Mouse (Mus musculus) NIH3T3 (cell line): ENCODE data around the gene Hspbap1.

Experiments used
- DNase-seq: peaks from one replicate; pipeline ENCODE4 v3.0.0-alpha.2; 2012; ENCODE audit warnings: low read depth

Hspbap1 gene

DNA sequence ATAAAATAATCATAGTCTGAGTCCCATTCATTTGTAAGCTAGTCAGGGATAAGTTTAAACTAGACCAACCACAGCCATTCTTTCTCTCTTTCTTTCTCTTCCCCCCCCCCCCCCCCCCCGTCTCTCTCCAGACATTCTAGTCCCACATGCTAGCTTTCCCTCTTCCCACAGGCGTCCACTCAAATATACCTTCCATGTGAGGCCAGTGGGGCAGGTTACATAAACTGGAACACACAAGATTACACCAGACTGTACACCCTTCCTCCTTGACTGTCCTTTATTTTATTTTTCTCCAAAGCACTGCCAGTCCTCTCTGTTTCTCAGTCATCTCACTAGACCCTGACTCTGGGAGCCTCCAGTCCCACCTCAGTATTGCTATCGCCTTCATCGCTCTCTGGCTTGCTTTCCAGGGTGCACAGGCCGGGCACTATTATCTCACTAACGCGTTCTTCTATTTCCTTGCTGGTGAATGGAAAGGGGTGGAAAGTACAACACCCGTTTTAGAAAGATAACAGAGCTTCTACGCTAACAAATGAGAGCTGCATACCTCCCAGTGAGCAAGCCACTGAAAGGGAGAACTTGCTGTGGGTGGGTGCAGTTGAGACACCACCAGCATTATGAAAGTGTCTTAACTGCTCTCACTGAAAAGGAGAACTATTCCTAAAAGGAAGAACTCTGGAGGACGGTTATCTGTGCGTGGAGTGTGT, 6.4 kb upstream of the Hspbap1 start:
- DNase-seq = no peak

DNA sequence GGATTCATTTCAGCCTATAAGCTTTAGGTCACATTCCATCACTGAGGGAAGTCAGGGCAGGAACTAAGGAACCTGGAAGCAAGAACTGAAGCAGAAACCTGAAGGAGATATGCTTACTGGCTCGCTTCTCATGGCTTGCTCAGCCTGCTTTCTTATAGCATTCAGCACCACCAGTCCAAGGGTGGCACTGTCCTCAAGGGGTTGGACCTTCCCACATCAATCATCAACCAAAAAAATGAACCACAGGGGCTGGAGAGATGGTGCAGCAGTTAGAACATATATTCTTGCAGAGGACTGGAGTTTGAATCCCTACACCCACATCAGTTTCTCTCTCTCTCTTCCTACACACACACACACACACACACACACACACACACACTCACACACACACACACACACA, 5.2 kb upstream of the Hspbap1 start:
- DNase-seq = no peak

DNA sequence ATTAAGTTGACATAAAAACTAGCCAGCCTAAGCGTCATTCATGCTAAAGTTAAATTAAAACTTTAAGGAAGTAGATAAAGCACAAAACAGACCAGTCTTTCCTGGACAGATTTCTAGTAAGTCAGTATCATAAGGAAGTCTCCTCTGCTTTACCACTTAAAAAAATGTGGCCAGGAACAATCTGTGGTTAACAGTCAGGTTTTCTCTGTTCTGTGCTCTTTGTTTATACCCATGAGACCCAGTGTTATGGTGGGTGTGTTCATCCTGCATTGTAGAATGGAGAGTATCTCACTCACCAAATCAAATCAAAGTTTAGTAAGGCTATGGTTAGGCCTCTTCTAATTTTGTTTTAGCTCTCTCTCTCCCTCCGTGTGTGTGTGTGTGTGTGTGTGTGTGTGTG, 4.7 kb upstream of the Hspbap1 start:
- no peak for DNase-seq

DNA sequence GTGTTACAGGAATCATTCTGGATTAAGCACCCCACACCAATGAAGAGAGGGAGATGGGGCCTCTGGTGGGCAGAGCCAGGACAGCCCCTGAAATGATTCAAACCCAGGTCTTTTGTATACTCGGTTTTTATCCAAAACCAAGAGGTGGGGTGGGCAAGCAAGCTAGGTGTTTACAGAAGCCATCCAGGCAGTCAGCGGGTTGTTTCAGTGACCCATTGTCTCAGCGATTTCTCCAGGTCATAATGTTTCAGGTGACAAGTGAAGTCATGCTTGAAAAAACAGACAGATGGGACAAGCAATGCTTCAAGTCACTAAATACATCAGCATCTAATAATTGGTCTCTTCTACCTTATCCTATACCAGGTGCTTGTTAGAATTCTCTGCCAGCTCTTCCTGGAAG, 3.8 kb upstream of the Hspbap1 start:
- no peak for DNase-seq

DNA sequence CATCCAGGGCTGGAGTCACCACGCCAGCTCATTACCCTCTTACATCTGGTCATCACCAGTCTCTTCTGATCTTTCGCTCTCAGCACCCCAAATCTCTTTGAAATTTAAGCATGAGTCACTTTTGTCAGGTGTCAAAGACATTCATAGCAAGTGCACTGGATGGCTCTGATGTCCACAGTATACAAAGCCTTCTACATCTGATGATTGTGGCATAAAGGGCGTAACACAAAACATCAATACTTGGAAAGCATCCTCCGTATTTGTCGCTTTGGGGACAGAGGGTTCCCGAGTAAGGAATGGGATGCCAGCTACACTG, 1.7 kb upstream of the Hspbap1 start:
- DNase-seq = no peak

DNA sequence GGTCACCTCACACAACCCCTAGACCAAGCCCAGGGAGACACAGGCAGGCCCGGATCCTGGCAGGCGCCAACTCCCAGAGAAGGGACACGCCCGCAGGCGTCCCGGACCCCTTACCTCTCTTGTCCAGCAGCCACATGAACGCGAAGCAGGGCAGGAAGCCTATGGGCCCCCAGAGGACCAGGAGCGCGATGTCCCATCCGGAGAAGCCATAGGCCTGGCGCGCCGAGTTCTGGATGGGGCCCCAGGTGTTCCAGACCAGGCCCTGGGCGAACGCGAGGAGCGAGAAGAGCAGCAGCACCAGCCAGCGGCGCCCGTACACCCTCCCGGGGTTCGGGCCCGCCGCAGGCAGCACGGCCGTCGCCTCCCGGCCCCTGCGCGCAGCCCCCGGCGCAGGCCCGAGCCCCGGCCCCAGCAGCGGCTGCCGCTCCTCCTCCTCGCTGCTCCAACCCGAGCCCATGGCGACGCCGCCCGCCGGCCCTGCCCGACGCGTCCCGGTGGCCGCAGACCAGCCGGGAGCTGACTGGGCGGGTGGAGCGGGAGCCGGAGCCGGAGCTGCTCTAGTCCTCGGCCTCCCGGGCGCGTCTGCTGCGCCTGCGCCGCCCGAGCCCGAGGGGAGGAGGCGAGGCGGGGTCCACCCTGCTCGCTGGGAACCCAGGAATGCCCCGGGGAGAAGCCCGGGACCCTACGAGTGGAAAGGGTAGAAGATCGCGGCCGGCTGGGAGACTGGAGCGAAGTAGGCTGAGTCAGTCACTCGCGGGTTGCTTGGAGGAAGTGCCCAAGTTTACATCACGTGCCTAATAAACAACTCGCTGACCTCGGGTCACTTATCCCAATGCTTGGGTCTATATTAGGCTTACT, 1.2 kb upstream of the Hspbap1 start, which contains the start of gene Dirc2:
Gene Dirc2 (minus strand): TSS at position 572 of the 858 bp plus-strand sequence.
- peak; percentile 78 for DNase-seq

DNA sequence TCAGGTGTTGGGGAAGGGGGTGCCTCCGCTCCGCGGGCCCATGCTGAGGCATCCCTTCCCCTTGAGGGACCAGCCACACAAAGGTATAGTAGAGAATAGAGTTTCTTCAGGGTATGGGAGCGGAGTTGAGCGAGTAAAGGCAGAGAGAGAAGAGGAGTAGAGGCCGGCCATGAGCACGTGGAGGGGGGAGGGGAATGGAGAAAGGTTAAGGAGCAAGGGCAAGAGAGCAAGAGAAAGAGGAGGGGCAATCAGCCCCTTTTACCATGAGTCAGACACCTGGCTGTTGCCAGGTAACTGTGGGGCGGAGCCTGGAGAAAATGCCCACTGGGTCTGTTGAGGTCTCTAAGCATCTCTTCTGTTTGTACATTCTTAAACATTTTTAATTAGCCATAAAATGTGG, 966 bp downstream of the Hspbap1 start:
- no peak for DNase-seq

DNA sequence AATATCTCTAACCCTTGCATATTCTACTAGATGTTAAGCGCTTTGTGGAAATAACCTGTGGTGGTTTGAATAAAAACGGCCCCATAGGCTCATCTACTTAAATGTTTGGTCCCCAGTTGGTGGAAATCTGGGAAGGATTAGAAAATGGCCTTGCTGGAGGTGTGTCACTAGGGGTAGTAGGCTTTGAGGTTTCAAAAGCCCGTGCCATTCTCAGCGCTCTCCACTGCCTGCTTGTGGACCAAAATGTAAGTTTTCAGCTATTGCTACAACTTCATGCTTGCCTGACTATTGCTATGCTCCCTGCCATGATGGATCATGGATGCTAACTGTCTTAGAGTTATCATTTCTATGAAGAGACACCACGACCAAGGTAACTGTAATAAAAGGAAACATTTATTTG, 1.4 kb downstream of the Hspbap1 start:
- no peak for DNase-seq

DNA sequence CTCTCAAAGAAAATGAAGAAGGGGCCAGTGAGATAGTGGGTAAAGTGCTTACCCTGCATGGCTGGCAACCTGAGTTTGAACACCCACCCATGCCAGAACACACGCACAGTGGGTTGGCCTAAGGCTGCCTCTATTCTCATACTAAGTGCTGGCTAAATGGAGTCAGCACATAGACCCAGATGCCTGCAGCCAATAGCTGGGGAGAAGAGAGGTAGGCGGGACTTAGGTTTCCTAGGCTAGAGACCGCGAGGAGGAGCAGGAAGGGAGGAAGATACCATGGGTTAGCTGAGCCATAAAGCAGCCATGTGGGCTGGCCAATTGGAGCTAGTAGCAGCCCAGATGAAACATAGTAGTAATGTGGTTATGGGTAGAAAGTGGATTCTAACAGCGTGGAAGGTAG, 2.4 kb downstream of the Hspbap1 start:
- DNase-seq = no peak

DNA sequence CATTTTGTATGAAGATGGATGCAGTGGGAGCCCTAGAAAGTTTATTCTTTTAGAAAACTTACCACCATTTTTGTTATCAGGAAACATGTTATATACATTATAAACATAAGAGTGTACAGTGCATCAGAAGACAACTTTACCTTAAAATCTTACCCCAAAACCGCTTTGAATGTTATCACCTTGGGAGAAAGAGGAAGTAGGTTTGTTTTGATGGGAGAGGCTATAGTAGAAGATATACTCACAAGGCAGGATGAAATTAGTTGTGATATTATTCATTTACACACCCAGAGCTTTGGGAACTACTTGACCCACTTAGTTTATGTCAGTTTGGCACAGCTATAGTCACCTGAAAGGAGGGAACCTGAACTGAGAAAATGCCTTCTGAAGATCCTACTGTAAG, 5.7 kb downstream of the Hspbap1 start:
- no peak for DNase-seq

DNA sequence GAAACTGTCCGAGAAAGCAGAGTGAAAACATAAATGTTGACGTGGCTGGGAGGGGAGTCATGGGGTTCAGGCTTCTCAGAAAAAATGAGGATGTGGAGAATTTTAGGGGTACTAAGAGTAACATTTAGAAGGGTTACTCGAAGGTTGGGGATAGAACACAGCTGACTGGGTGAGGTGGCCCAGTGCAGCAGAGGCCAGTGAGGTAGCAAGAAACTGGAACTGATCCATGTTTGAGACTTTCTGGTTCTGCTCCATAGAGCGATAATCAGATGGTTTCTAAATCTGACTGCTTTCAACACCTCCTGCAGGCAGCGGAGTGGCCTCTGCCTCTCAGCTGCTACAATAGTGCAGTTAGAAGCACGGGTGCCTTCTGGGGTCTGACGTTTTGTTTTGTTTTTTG, 6.6 kb downstream of the Hspbap1 start:
- DNase-seq = no peak

DNA sequence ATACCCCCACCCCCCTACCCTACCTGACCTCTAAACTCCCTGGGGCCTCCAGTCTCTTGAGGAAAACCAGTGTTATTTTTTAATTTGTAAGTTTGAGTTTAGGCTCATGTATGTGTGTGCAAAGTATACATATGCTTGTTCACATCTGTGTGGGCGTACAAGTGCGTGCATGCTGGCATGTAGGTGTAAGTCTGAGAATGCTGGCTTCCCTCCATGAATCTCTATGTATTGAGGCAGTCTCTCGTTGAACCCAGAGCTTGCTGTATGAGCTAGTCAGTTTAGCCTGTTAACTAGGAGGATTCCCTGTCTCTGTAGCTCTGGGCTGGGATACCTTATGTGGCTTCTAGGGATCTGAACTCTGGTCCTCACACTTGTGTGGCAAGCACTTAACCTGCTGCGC, 7.6 kb downstream of the Hspbap1 start:
- DNase-seq = no peak

DNA sequence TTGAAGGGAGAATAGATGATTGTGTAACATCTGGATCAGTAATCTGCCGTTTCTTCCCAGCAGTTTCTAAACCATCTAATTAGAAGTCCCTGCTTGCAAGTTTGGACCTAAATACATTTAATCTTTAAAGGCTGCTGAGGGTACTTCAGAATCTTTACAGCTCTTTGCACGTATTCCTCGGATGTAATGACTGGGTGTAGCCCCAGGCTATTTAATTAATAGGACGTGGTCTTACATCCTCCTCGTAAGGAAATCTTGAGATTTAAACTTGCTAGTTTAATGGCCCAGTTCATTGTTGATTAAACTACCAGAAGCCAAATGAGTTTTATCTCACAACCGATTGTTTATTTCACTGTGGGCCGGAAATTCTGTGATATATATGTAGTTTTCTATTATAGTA, 9.5 kb downstream of the Hspbap1 start:
- no peak for DNase-seq

DNA sequence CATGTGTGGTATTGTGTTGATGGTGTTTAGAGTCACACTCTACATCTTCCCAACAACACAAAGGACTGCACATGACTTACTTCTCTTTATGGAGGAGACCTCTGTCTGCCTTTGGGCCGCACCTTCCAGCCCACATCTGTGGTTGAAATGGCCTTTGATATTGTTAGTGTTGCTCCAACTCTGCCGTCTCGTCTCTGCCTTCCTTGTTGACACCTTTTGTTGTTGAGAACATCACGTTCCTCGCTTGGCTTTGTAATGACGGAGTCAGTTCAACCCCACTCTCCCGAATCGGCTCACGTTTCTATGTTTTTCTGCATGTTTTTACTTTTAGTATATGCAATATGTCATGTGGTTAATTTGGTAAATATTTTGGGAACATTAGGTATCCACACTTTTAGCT, 10.9 kb downstream of the Hspbap1 start:
- no peak for DNase-seq

DNA sequence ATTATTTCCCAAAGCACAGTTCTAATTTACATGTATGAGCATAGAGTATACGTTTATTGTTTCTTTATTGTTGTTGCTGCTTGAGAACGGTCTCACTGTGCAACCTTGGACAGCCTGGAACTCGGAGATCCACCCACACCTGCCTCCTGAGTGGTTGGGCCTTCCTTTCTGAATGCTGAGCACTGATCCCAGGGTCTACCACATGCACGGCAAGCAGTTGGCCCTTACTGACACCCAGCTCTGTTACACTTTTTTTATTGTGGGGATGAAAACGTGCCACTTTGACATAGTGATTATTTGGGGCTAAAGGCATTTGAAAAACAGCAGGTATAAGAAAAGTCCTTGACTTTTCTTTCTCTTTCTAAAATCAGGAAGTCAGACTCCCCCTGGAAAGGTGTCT, 11.5 kb downstream of the Hspbap1 start:
- no peak for DNase-seq

DNA sequence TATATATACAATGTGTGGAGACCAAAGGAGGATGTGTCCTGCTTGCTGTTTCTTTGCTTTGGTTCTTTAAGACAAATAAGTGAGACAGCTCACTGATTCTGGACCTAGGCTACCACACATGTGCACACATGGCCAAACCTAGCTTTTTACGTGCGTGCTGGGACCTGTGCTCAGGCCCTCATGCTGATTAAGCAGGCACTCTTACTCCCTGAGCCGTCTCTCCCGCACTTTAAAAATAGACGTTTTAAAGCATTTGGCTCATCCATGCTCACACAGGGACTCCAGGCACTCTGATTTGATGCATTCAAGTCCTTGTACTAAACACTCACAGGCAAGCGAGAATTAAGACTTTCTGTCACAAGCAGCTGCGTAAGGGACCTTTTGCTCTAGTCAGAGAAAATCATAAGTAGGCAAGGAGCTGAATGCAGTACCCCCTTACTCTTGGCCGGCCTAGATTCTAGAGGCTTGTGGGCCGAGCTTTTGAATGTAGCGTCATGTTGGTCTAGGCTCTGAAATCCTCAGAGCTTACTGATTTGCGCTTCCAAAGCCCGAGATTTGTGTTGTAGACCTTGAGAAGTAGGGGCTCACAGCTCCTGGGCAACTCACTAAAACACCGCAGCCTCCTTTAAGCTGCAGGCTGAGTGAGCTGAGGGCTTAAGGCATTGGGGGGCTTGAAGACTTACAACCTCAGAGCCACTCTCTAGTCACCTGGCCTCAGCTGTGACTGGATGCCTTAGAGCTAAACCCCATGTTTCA, 12.5 kb downstream of the Hspbap1 start:
- no peak for DNase-seq

DNA sequence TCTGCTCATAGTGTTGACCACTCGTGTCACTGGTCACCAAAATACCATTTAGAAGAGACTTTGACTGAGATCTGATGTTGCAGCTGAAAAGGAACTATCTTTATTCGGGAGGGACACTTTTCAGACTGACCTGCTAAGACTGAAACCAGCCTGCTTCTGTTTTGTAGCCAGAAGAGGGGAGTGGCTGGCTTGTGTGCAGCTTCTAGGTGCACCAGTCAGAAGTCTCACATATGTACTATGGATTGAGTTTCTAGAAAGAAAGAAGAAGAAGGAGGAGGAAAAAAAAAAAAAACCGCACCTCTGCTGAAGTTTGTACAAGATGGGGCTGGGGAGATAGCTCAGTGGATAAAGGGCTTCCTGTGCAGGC, 13.0 kb downstream of the Hspbap1 start:
- DNase-seq = no peak

DNA sequence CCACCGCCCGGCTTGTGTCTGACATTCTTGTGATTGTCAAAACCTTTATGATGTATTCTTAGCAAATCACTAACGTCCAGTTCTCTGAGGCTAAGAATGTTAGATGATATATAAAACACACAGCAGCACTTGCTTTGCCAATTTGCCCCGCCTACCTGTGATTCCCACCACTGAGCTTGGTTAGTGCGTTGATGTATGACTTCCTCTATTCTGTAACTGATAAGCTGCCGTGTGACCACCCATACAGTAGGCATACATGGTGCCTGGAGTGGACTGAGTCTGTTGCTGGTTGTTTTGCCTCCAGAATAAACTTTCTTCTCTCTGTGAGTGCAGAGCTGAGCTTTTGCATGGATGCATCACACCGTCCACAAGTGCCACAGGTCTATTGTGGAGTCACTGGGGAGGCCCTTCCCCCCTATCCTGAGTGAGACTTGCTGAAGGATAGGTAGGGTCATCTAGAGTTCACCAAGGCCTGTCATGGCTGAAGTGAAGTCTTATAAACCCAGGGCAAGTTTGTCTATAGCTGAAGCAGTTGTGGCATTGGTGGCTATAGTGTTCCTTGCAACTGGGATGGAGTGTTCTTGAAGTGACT, 14.1 kb downstream of the Hspbap1 start:
- DNase-seq = no peak

DNA sequence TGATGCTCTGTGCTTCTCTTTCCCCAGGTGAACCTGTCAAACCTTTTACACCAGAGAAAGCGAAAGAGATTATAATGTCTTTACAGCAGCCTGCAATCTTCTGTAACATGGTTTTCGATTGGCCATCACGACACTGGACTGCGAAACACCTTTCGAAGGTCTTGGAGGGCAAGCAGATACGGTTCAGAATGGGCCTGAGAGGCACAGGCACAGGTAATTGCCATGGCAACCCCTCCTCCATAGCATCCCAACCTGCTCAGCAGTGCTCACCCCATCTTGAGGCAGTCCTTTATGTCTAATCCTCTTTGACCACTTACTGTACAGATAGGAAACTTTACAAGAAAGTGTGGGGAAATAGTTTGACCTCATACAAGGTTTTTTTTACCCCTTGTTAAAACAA, 17.0 kb downstream of the Hspbap1 start:
- no peak for DNase-seq

DNA sequence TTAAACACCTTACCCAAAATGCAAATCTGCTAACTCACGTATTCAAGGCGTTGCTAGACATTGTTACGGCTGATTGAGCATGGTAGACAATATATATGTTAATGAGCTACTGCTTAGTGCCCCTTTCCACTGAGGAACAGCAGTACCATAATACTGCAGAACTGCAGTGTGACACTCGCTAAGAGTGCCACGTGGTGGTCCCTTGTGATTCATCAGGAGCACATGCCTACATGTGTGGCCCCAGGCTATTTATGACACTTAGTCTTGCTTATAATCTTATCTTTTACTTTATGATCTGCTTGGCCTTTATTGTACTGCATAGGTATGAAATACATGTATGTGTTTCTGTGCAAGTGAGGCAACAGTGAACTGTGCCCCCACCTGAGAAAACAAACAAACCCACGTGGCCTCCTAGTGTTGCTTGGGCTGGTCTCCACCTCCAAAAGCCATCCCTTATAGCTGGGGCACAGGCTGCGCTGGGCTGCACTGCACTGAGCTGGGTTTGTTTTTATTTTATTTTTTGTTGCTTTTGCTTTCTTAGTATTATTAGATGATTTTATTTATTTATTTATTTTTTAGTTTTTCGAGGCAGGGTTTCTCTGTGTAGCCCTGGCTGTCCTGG, 17.5 kb downstream of the Hspbap1 start:
- no peak for DNase-seq

DNA sequence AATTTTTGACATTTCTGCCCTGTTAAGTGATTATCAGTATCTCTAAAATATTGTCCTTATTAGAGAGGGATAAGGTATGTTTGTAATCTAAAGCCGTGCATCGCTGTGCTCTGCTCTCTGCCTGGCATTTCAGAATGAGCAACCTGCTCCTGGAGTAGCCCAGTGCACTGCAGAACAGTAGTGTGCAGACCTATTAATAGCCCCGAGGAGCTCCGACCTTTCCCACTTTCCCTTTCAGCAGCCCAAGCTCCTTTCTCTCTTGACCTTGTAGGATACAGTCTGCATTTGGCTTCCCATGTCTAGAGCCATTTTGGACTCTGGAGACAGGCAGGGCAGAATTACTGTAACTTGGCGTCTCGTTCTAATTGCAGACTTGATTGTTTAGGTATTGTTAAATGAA, 18.2 kb downstream of the Hspbap1 start:
- DNase-seq = no peak

DNA sequence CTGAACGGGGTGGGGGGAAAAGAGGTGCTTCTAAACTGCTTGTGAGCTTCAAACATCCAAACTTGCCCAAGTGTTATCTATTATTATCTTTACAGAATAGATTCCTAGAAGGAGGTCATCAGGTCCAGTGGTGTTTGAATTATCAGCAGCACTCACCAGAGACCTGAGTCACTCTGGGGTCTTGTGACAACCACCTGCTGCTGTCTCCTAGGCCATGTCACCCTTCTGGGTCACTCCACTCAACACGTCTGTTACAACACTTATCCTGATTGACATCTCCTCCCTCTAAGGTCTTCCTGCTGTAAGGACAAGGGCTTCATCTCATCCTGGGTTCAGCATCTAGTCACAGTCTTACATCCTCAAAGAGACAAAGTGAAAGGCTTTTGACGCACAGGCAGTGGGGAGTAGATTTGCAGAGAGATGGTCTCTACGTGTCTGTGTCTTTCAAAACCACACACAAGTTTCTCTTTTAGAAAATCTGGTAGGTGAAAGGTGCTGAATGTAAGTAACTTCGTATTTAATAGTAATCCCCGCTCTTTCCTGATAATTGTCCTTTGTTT, 21.9 kb downstream of the Hspbap1 start:
- DNase-seq = no peak
